Mouse (Mus musculus): ENCODE results near the gene Aifm2.

Aifm2 gene

DNA sequence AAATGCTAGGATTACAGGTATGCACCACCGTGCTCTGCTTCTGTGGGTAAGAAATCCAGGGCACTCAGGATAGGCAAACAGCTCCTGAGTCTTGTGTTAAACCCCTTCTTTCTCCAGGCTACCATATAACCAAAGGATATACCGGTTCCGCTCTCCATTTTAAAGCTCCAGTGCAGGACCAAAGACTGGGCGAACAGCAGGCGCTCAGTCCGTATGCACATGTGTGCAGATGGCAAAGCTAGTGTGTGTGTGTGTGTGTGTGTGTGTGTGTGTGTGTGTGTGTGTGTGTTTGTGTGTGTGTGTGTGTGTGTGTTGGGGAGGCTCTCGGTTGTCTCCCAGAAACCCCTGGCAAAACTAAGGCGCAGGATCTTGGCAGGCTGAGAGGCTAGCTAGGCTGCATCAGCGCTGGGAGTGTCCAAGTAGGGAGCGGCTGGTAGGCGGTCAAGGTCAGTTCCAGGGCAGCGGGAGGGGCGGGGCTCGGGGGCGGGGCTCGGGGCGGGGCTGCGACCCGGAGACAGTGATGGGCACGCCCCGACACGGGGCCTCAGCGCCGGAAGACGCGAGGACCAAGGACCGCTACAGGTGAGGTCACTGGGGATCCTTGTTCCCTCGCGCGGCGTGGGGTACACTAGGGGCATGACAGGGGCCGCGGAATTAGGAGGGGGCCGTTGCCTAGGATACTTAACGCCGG, at the start of gene Aifm2:
Aifm2 (plus strand) TSS at position 493 of the 691 bp plus-strand sequence.
- DNase-seq (ENCODE audit: low spot score), result no peak

- no peak for DNase-seq (ENCODE audit: low spot score)
Observed at GRCm38 (mm10) chr10:61665651-61666050, 49.4 kb upstream of the Aifm2 start.

DNA sequence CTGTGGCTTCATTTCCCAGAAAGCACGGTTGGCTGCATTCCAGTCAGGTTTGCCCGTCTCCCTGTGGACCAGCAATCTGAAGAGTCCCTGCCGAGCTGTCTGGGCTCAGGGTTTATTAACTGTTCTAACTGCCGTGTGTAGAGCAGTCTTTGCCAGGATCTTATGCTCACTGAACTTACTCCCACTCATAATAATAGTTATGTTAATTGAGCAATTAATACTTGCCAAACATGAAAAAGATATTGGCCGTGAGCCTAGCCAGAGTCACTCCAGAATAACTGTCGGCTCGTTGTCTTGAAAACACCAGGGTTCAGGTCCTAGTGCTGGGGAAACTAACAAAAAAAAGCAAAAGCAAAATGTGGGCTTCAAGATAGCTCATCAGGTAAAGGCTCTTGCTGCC, 45.8 kb upstream of the Aifm2 start:
- DNase-seq (ENCODE audit: low spot score), result no peak

- no peak for DNase-seq (ENCODE audit: low spot score)
Observed at GRCm38 (mm10) chr10:61669896-61670295, 45.2 kb upstream of the Aifm2 start.

GRCm38 (mm10) chr10:61670758-61671157, 44.3 kb upstream of the Aifm2 start:
- no peak for DNase-seq (ENCODE audit: low spot score)

- DNase-seq (ENCODE audit: low spot score), result no peak
Observed at GRCm38 (mm10) chr10:61675935-61676334, 39.1 kb upstream of the Aifm2 start.

- no peak for DNase-seq (ENCODE audit: low spot score)
Observed at GRCm38 (mm10) chr10:61679545-61679944, 35.5 kb upstream of the Aifm2 start.

- peak; percentile 96 for DNase-seq (ENCODE audit: low spot score)
Observed at GRCm38 (mm10) chr10:61680015-61680913, 34.8 kb upstream of the Aifm2 start, which contains the start of gene Sar1a. Sar1a (plus strand) TSS chr10:61680299.

DNA sequence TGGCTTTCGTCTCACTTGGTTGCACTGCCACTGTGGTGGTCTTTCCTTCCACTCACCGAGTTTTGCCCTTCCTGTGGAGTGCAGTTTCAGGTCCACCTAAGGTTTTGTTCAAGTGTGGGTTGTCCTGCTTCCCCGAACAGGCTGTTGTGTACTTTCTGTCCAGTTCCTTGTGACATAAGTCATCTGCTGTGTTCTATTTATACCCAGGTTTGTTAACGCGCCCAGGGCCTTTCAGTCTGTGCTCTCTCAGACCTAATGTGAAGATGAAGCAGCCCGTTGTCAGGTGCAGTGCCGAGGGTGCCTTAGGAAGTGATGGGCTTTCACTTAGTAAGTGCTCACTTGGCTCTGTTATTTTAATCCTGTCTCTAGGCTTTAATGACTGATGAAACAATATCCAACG, 25.7 kb upstream of the Aifm2 start:
- no peak for DNase-seq (ENCODE audit: low spot score)

GRCm38 (mm10) chr10:61693563-61693962, 21.5 kb upstream of the Aifm2 start:
- DNase-seq (ENCODE audit: low spot score), result no peak

DNA sequence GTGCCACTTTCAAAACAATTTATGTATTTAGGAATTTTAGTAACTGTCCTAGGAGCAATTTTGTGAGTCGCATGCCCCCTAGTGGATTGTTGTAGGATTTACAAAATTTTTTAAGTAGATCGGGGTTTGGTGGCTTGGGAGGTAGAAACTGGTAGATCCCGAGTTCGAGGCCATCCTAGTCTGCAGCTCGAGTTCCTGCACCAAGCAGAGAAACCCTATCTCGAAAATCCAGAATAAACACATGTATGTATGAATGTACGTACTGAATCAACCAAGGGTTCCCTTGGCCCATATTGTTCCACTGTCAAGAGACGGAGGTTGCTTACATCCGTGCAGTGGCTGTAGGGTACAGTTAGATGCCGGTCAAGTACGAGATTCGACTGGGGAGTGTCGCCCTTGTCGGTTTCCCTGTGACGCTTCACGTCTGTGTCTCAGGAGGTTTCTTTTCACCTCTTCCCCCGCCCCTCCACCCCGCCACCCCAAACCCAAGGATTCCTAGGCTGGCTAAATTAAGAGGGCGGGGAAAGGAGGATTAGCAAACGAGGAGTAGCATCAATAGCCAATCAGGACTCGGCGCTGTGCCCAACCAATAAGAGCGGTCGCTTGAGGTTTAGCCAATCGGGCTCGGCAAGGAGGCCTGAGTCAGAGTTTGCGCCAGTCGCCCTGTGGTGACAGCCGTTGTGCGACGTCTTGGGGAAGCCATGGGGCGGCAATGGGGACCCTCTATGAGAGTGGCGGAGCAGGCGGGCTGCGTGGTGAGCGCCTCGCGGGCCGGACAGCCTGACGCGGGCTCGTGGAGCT, 20.0 kb upstream of the Aifm2 start, which contains the start of gene Tysnd1:
Tysnd1 (plus strand) TSS at position 645 of the 801 bp plus-strand sequence.
- peak; percentile 94 for DNase-seq (ENCODE audit: low spot score)

DNA sequence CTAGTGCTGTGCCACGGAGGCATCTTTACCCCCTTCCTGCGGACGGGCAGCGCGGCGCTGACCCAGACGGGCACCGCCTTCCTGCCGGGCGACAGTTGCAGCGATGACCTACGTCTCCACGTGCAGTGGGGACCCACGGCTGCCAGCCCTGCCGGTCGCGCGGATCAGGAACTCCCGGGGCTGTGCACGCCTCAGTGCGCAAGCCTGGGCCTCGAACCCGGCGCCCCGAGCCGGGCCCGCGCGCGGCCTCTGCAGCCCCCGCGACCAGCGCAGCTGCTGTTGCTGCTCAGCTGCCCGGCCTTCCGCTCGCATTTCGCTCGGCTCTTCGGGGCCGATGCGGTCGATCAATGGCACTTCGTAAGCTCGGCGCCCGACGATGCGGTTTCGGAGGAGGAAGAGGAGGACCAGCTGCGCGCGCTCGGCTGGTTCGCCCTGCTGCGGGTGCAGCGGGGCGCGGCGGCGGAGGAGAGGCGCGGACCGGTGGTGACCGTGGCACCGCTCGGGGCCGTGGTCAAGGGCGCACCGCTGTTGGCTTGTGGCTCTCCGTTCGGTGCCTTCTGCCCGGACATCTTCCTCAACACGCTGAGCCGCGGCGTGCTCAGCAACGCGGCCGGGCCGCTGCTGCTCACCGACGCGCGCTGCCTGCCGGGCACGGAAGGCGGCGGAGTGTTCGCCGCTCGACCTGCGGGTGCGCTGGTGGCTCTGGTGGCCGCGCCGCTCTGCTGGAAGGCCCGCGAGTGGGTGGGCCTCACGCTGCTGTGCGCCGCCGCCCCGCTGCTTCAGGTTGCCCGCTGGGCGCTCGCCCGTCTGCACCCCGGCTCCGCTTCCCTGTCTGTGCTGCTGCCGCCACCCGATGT, 19.1 kb upstream of the Aifm2 start:
- no peak for DNase-seq (ENCODE audit: low spot score)

GRCm38 (mm10) chr10:61696560-61696823, 18.6 kb upstream of the Aifm2 start:
- no peak for DNase-seq (ENCODE audit: low spot score)

GRCm38 (mm10) chr10:61697028-61697427, 18.0 kb upstream of the Aifm2 start:
- DNase-seq (ENCODE audit: low spot score), result no peak

- DNase-seq (ENCODE audit: low spot score), result no peak
Observed at GRCm38 (mm10) chr10:61704663-61705062, 10.4 kb upstream of the Aifm2 start.

- DNase-seq (ENCODE audit: low spot score), result no peak
Observed at GRCm38 (mm10) chr10:61706412-61707375, 8.4 kb upstream of the Aifm2 start.

- no peak for DNase-seq (ENCODE audit: low spot score)
Observed at GRCm38 (mm10) chr10:61713601-61714000, 1.5 kb upstream of the Aifm2 start.

DNA sequence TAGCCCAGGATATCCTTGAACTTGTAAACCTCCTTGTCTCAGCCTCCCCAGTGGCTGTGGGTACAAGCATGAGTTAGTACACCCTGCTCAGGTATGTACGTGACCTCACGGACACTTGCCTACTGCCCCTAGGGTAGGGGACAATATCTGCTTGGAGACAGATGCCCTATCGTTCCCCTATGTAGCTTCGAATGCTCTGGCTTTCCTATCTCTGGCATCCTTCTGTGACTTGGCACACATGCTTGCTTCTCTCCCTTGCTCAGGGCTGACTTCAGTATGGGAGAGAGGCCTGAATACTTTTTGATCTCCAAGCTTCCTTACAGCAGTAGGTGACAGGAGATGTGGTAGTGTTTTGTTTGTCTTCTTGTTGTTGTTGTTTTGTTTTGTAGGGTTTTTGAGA, 917 bp upstream of the Aifm2 start:
- DNase-seq (ENCODE audit: low spot score), result no peak

DNA sequence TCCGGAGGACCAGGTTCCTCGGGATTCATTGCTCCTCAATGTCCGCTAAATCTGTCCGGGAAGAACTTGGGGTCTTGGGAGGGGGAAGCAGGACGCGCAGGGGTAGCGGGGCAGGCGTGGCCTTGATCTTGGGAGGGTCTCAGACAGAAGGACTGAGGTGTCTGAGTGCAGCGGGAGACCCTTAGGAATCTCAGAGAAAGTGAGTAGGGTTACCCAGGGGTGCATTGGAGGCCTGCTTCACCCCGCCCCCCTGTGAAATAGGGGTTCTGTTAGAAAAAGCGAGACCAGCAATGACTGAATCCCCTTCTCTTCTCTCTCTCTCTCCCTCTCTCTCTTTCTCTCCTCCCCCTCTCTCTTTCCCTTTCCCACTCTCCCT, 387 bp downstream of the Aifm2 start:
- DNase-seq (ENCODE audit: low spot score), result no peak
